Mouse (Mus musculus): ENCODE results near the gene Scn5a. TPM values are rescaled to one million over a fixed set of nuclear protein-coding genes. Genes with fewer than 3 reads are reported as not detected.

The Scn5a gene
- total and polyA plus RNA-seq, 3 experiments: 1.9 to 9.0 (median 4.3) TPM

DNA sequence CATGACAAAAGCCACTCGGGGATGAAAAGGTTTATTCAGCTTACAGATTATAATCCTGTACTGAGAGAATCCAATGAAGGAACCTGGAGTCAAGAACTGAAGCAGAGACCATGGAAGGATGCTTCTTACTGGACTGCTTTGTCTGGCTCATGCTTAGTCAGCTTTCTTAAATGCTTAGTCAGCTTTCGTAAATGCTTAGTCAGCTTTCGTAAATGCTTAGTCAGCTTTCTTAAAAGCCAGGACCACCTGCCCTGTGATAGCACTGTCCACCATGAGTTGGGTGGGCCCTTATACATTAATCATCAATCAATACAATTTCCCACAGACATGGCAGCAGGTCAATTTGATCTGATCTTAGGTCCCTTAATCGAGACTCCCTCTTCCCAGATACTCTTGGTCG, 28.1 kb upstream of the Scn5a start:
- no peaks in the 10 kb centered on the region for H3K79me2 ChIP-seq (replicated peaks; ENCODE audit: control insufficient read depth, extremely low read depth, insufficient read depth, poor library complexity, severe bottlenecking)
- no peak overlapping the region for H3K4me2 ChIP-seq (ENCODE audit: insufficient read depth, low read depth, poor library complexity, severe bottlenecking)
- H3K27ac ChIP-seq (ENCODE audit: insufficient read depth, low read depth): no peak overlapping the region
- peak; percentile 98 for TF ChIP-seq MAFK (IDR thresholded peaks at IDR 0.05; ENCODE audit: insufficient replicate concordance, low read length)
- TF ChIP-seq SIN3A (IDR thresholded peaks at IDR 0.05; ENCODE audit: low read length): no peak
- TF ChIP-seq USF2 (conservative IDR thresholded peaks at IDR 0.05; ENCODE audit: low read depth, low read length): no peak
- no peak for TF ChIP-seq RCOR1 (conservative IDR thresholded peaks at IDR 0.05; ENCODE audit: low read depth, low read length)
- in situ Hi-C loops (cut with MboI; ENCODE audit: low pct_ligation_motif_present, low pct_unique_long_range_greater_than_20kb, low sequenced_read_pairs): no loop called here
- no peak for DNase-seq (ENCODE audit: extremely low read depth)
- H3K9me3 ChIP-seq (replicated peaks; ENCODE audit: low read length): no peaks in the 10 kb centered on the region
- no peak overlapping the region for H3K4me3 ChIP-seq (replicated peaks in 1 of 3; ENCODE audit: low read depth in 2 of 3, low read length in 2 of 3, poor library complexity in 1 of 3)
- no peak overlapping the region for H3K9ac ChIP-seq (ENCODE audit: insufficient read depth, low read depth)
- H3K36me3 ChIP-seq (replicated peaks in 1 of 2; ENCODE audit: control insufficient read depth in 1 of 2, insufficient read depth in 1 of 2, low read length in 1 of 2): no peaks in the 10 kb centered on the region
- peaks cover 0 to 4% of the 10 kb centered on the region in 2 experiments; a peak in 2 of 4 replicates for H3K4me1 ChIP-seq (ENCODE audit: control insufficient read depth in 1 of 2, insufficient read depth in 2 of 2)
- H3K27me3 ChIP-seq (replicated peaks): peaks cover 18% of the 10 kb centered on the region
- dilution Hi-C loops (cut with MboI; ENCODE audit: extremely low pct_ligation_motif_present, extremely low pct_unique_long_range_greater_than_20kb, low sequenced_read_pairs): no loop called here

- dilution Hi-C loops (cut with MboI; ENCODE audit: extremely low pct_ligation_motif_present, extremely low pct_unique_long_range_greater_than_20kb, low sequenced_read_pairs): no loop called here
- H3K27me3 ChIP-seq (replicated peaks): peaks cover 12% of the 10 kb centered on the region
- no peak overlapping the region for H3K27ac ChIP-seq (ENCODE audit: insufficient read depth, low read depth)
- no peak for DNase-seq (ENCODE audit: extremely low read depth)
- peaks cover 6% of the 10 kb centered on the region for H3K9me3 ChIP-seq (replicated peaks; ENCODE audit: low read length)
- H3K4me1 ChIP-seq (ENCODE audit: control insufficient read depth in 1 of 2, insufficient read depth in 2 of 2): peaks cover 0 to 4% of the 10 kb centered on the region in 2 experiments; a peak in 2 of 4 replicates
- no peak for TF ChIP-seq CHD2 (IDR thresholded peaks at IDR 0.05; ENCODE audit: low read length)
- TF ChIP-seq POLR2AphosphoS2 (IDR thresholded peaks at IDR 0.05; ENCODE audit: low read depth, low read length): no peak
- no peak overlapping the region for H3K9ac ChIP-seq (ENCODE audit: insufficient read depth, low read depth)
- no peaks in the 10 kb centered on the region for H3K79me2 ChIP-seq (replicated peaks; ENCODE audit: control insufficient read depth, extremely low read depth, insufficient read depth, poor library complexity, severe bottlenecking)
- H3K4me2 ChIP-seq (ENCODE audit: insufficient read depth, low read depth, poor library complexity, severe bottlenecking): no peak overlapping the region
- H3K36me3 ChIP-seq (replicated peaks in 1 of 2; ENCODE audit: control insufficient read depth in 1 of 2, insufficient read depth in 1 of 2, low read length in 1 of 2): no peaks in the 10 kb centered on the region
- H3K4me3 ChIP-seq (replicated peaks in 1 of 3; ENCODE audit: low read depth in 2 of 3, low read length in 2 of 3, poor library complexity in 1 of 3): no peak overlapping the region
- in situ Hi-C loops (cut with MboI; ENCODE audit: low pct_ligation_motif_present, low pct_unique_long_range_greater_than_20kb, low sequenced_read_pairs): no loop called here
These were observed 25.8 kb upstream of the Scn5a start for GRCm38 (mm10) chr9:119604607-119605006.

DNA sequence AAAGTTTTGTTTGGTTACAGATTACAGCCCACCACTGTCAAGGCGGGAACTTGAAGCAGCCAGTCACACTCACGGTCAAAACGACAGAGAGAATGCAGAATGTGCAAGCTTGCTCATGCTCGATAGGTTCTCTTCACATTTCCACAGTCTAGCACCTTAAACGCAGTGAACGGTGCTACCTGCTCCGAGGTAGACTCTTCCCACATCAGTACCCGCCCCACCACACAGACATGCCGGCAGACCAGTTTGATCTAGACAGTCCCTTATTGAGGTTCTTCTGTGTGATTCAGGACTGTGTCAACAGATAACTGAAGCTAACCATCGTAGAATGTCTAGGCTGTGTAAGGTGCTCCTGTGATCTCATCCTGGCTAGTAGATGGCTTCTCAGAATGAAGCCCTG, 19.7 kb upstream of the Scn5a start:
- no peak overlapping the region for H3K4me2 ChIP-seq (ENCODE audit: insufficient read depth, low read depth, poor library complexity, severe bottlenecking)
- TF ChIP-seq CHD1 (IDR thresholded peaks at IDR 0.05; ENCODE audit: low read depth, low read length) (no peak), PAX5 (IDR thresholded peaks at IDR 0.05; ENCODE audit: low read length) (no peak), ZC3H11A (IDR thresholded peaks at IDR 0.05; ENCODE audit: low read depth, low read length) (no peak), MAZ (IDR thresholded peaks at IDR 0.05; ENCODE audit: low read depth, low read length) (no peak), GABPA (IDR thresholded peaks at IDR 0.05; ENCODE audit: insufficient replicate concordance, low read depth, low read length) (no peak), CTCF (conservative IDR thresholded peaks at IDR 0.05 in 1 of 2, IDR thresholded peaks at IDR 0.05 in 1 of 2; ENCODE audit: low read depth in 2 of 2, low read length in 2 of 2) (no peak), NELFE (IDR thresholded peaks at IDR 0.05; ENCODE audit: low read depth, low read length) (no peak), BHLHE40 (IDR thresholded peaks at IDR 0.05; ENCODE audit: low read depth, low read length) (no peak), ZKSCAN1 (IDR thresholded peaks at IDR 0.05; ENCODE audit: borderline replicate concordance, low read depth, low read length) (no peak), USF1 (IDR thresholded peaks at IDR 0.05; ENCODE audit: low read depth, low read length) (no peak)
- H3K27me3 ChIP-seq (replicated peaks): no peaks in the 10 kb centered on the region
- no peak for DNase-seq (ENCODE audit: extremely low read depth)
- dilution Hi-C loops (cut with MboI; ENCODE audit: extremely low pct_ligation_motif_present, extremely low pct_unique_long_range_greater_than_20kb, low sequenced_read_pairs): no loop called here
- no peak overlapping the region for H3K9ac ChIP-seq (ENCODE audit: insufficient read depth, low read depth)
- peaks cover 0 to 9% of the 10 kb centered on the region in 2 experiments; a peak in 2 of 4 replicates for H3K4me1 ChIP-seq (ENCODE audit: control insufficient read depth in 1 of 2, insufficient read depth in 2 of 2)
- in situ Hi-C loops (cut with MboI; ENCODE audit: low pct_ligation_motif_present, low pct_unique_long_range_greater_than_20kb, low sequenced_read_pairs): loop anchor here (10.0 kb wide), 1 partner anchor 54 kb away; no protein-coding TSS in a partner anchor
- H3K27ac ChIP-seq (ENCODE audit: insufficient read depth, low read depth): no peak overlapping the region
- H3K36me3 ChIP-seq (replicated peaks in 1 of 2; ENCODE audit: control insufficient read depth in 1 of 2, insufficient read depth in 1 of 2, low read length in 1 of 2): no peaks in the 10 kb centered on the region
- no peaks in the 10 kb centered on the region for H3K79me2 ChIP-seq (replicated peaks; ENCODE audit: control insufficient read depth, extremely low read depth, insufficient read depth, poor library complexity, severe bottlenecking)
- H3K9me3 ChIP-seq (replicated peaks; ENCODE audit: low read length): peaks cover 6% of the 10 kb centered on the region
- no peak overlapping the region for H3K4me3 ChIP-seq (replicated peaks in 1 of 3; ENCODE audit: low read depth in 2 of 3, low read length in 2 of 3, poor library complexity in 1 of 3)

All from CH12.LX (cell line).